30 mouse cellular contexts compared by ENCODE assay signal in the genomic region with DNA sequence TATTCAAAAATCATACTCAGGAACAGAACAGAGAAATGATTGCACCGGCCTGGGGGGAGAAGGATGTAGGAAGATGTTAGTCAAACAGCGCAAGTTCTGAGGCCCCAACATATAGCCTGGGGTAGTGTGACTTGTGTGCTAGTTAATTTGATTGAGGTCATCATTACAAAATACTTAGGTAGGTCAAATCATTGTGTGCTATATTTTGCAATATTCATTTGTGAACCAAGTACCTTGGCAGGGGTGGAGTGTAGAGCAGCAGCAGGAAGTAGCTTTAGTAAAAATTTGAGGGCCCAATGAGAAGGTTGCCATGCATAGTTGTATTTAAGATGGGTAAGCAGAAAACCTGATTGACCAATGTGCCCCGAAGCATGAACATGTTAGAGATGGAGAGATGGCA.
"Had no signal": no experiment of that assay in that cellular context is flagged by ENCODE, and none has a peak within 500 bp of the region (broad histone marks: within the 10 kb centered on the region; RNA-seq: fewer than 3 reads in every experiment).

No protein-coding gene starts in this region.

- DNase-seq: cerebellum, adult 2 months; cerebellum, adult 8-10 months; cerebellum, adult 9-10 months; cerebellum, adult 9-11 months; cerebellum, postnatal 10 days; cerebellum, postnatal 14 days; cerebellum, postnatal 25 days; cerebellum, postnatal 36 days; embryo, embryonic 11 days; forebrain, postnatal 0 days; gastrocnemius, adult 2 months; gastrocnemius, postnatal 10 days; gastrocnemius, postnatal 14 days; gastrocnemius, postnatal 25 days; gastrocnemius, postnatal 36 days; heart, adult 11 months; heart, adult 18-20 months; heart, adult 2 months had no signal

- ATAC-seq: forebrain, embryonic 13.5 days; forebrain, embryonic 14.5 days; forebrain, embryonic 15.5 days; forebrain, embryonic 16.5 days; forebrain, postnatal 0 days had no signal

- H3K9me3 ChIP-seq: embryonic facial prominence, embryonic 10.5 days; embryonic facial prominence, embryonic 12.5 days; embryonic facial prominence, embryonic 13.5 days; embryonic facial prominence, embryonic 15.5 days; forebrain, embryonic 10.5 days; forebrain, embryonic 12.5 days; forebrain, embryonic 13.5 days; forebrain, embryonic 15.5 days; heart, embryonic 10.5 days had no signal

- H3K27ac ChIP-seq: embryonic facial prominence, embryonic 10.5 days; embryonic facial prominence, embryonic 12.5 days; embryonic facial prominence, embryonic 13.5 days; embryonic facial prominence, embryonic 15.5 days; forebrain, embryonic 10.5 days; forebrain, embryonic 12.5 days; forebrain, embryonic 13.5 days; forebrain, embryonic 15.5 days; gastrocnemius, adult 2 months; heart, adult 2 months; heart, embryonic 10.5 days had no signal

- H3K36me3 ChIP-seq: embryonic facial prominence, embryonic 10.5 days; embryonic facial prominence, embryonic 12.5 days; embryonic facial prominence, embryonic 13.5 days; embryonic facial prominence, embryonic 15.5 days; forebrain, embryonic 10.5 days; forebrain, embryonic 12.5 days; forebrain, embryonic 15.5 days; heart, embryonic 10.5 days had no signal

- H3K9ac ChIP-seq: embryonic facial prominence, embryonic 12.5 days; embryonic facial prominence, embryonic 13.5 days; embryonic facial prominence, embryonic 15.5 days; forebrain, embryonic 12.5 days; forebrain, embryonic 13.5 days; forebrain, embryonic 15.5 days; forebrain, postnatal 0 days had no signal

- H3K4me2 ChIP-seq: embryonic facial prominence, embryonic 12.5 days; embryonic facial prominence, embryonic 13.5 days; embryonic facial prominence, embryonic 15.5 days; forebrain, embryonic 12.5 days; forebrain, embryonic 13.5 days; forebrain, embryonic 15.5 days had no signal

- H3K4me1 ChIP-seq: embryonic facial prominence, embryonic 10.5 days; embryonic facial prominence, embryonic 12.5 days; embryonic facial prominence, embryonic 15.5 days; forebrain, embryonic 10.5 days; forebrain, embryonic 12.5 days; forebrain, embryonic 13.5 days; forebrain, embryonic 15.5 days; heart, embryonic 10.5 days had no signal

- H3K4me3 ChIP-seq: embryonic facial prominence, embryonic 10.5 days; embryonic facial prominence, embryonic 12.5 days; embryonic facial prominence, embryonic 13.5 days; embryonic facial prominence, embryonic 15.5 days; erythroblast, embryonic 14.5 days; forebrain, embryonic 10.5 days; forebrain, embryonic 12.5 days; forebrain, embryonic 13.5 days; forebrain, embryonic 15.5 days; gastrocnemius, adult 2 months; heart, adult 2 months; heart, embryonic 10.5 days had no signal

- H3K27me3 ChIP-seq: embryonic facial prominence, embryonic 12.5 days; embryonic facial prominence, embryonic 13.5 days; embryonic facial prominence, embryonic 15.5 days; forebrain, embryonic 12.5 days; forebrain, embryonic 13.5 days; forebrain, embryonic 15.5 days had no signal
